Mouse (Mus musculus): Measurements from ENCODE around the gene Acat3. TPM values are rescaled to one million over a fixed set of nuclear protein-coding genes. Genes with fewer than 3 reads are reported as not detected.

Acat3 gene
- polyA plus RNA-seq, 1 experiment = not detected

GRCm38 (mm10) chr17:12921073-12921472 is 19.3 kb downstream of the Acat3 start:
- no peak overlapping the region for H3K27ac ChIP-seq (ENCODE audit: insufficient read depth, low read depth, low read length)
- H3K4me1 ChIP-seq (ENCODE audit: control insufficient read depth, insufficient read depth, low read length) = peaks cover 8% of the 10 kb centered on the region
- H3K4me3 ChIP-seq (ENCODE audit: insufficient read depth, low read length) = no peak overlapping the region
- no peak for TF ChIP-seq CTCF (IDR thresholded peaks at IDR 0.05; ENCODE audit: low read depth, low read length)

GRCm38 (mm10) chr17:12916588-12917380 is 23.6 kb downstream of the Acat3 start:
- Histone ChIP-seq H3K4me3 (ENCODE audit: insufficient read depth, low read length) (peak overlapping the region; percentile 97), H3K27ac (ENCODE audit: insufficient read depth, low read depth, low read length) (peak overlapping the region; percentile 83), H3K4me1 (ENCODE audit: control insufficient read depth, insufficient read depth, low read length) (peaks cover 8% of the 10 kb centered on the region)
- TF ChIP-seq CTCF (IDR thresholded peaks at IDR 0.05; ENCODE audit: low read depth, low read length) (no peak), POLR2A (IDR thresholded peaks at IDR 0.05; ENCODE audit: borderline replicate concordance, low read depth, low read length) (no peak)

GRCm38 (mm10) chr17:12915881-12916583 is 24.4 kb downstream of the Acat3 start, which contains the start of gene Mrpl18:
Gene Mrpl18, minus strand, starts transcription at chr17:12916345.
- peak within 1 kb of the TSS; percentile 97 for H3K4me3 ChIP-seq (ENCODE audit: insufficient read depth, low read length)
- peaks cover 6% of the 10 kb centered on the region for H3K4me1 ChIP-seq (ENCODE audit: control insufficient read depth, insufficient read depth, low read length)
- no peak for TF ChIP-seq CTCF (IDR thresholded peaks at IDR 0.05; ENCODE audit: low read depth, low read length)
- peak; percentile 76; the same call in 1 of the 2 replicates for TF ChIP-seq POLR2A (IDR thresholded peaks at IDR 0.05; ENCODE audit: borderline replicate concordance, low read depth, low read length)
- H3K27ac ChIP-seq (ENCODE audit: insufficient read depth, low read depth, low read length) = peak within 1 kb of the TSS; percentile 83

GRCm38 (mm10) chr17:12915488-12915880 is 24.9 kb downstream of the Acat3 start, which contains the start of gene Tcp1:
Gene Tcp1, plus strand, starts transcription at chr17:12915701.
- Histone ChIP-seq H3K4me1 (ENCODE audit: control insufficient read depth, insufficient read depth, low read length) (peaks cover 6% of the 10 kb centered on the region), H3K4me3 (ENCODE audit: insufficient read depth, low read length) (peak within 1 kb of the TSS; percentile 97), H3K27ac (ENCODE audit: insufficient read depth, low read depth, low read length) (peak within 1 kb of the TSS; percentile 83)
- TF ChIP-seq CTCF (IDR thresholded peaks at IDR 0.05; ENCODE audit: low read depth, low read length) = no peak
- TF ChIP-seq POLR2A (IDR thresholded peaks at IDR 0.05; ENCODE audit: borderline replicate concordance, low read depth, low read length) = no peak

- Histone ChIP-seq H3K4me1 (ENCODE audit: control insufficient read depth, insufficient read depth, low read length) (no peaks in the 10 kb centered on the region), H3K4me3 (ENCODE audit: insufficient read depth, low read length) (no peak overlapping the region), H3K27ac (ENCODE audit: insufficient read depth, low read depth, low read length) (no peak overlapping the region)
- no peak for TF ChIP-seq CTCF (IDR thresholded peaks at IDR 0.05; ENCODE audit: low read depth, low read length)
- TF ChIP-seq POLR2A (IDR thresholded peaks at IDR 0.05; ENCODE audit: borderline replicate concordance, low read depth, low read length) = no peak
These were observed 30.0 kb downstream of the Acat3 start for GRCm38 (mm10) chr17:12910391-12910790.

GRCm38 (mm10) chr17:12909361-12910280 is 30.8 kb downstream of the Acat3 start, which contains the start of gene Pnldc1:
Gene Pnldc1, minus strand, starts transcription at chr17:12910230.
- no peak for TF ChIP-seq POLR2A (IDR thresholded peaks at IDR 0.05; ENCODE audit: borderline replicate concordance, low read depth, low read length)
- TF ChIP-seq CTCF (IDR thresholded peaks at IDR 0.05; ENCODE audit: low read depth, low read length) = no peak
- no peak within 1 kb of the TSS for H3K4me3 ChIP-seq (ENCODE audit: insufficient read depth, low read length)
- no peak within 1 kb of the TSS for H3K27ac ChIP-seq (ENCODE audit: insufficient read depth, low read depth, low read length)
- H3K4me1 ChIP-seq (ENCODE audit: control insufficient read depth, insufficient read depth, low read length) = no peaks in the 10 kb centered on the region

GRCm38 (mm10) chr17:12906436-12906835 is 34.0 kb downstream of the Acat3 start:
- peaks cover 3% of the 10 kb centered on the region for H3K4me1 ChIP-seq (ENCODE audit: control insufficient read depth, insufficient read depth, low read length)
- TF ChIP-seq CTCF (IDR thresholded peaks at IDR 0.05; ENCODE audit: low read depth, low read length) (no peak), POLR2A (IDR thresholded peaks at IDR 0.05; ENCODE audit: borderline replicate concordance, low read depth, low read length) (no peak)
- H3K27ac ChIP-seq (ENCODE audit: insufficient read depth, low read depth, low read length) = no peak overlapping the region
- H3K4me3 ChIP-seq (ENCODE audit: insufficient read depth, low read length) = no peak overlapping the region

GRCm38 (mm10) chr17:12905810-12906209 is 34.6 kb downstream of the Acat3 start:
- Histone ChIP-seq H3K4me3 (ENCODE audit: insufficient read depth, low read length) (no peak overlapping the region), H3K4me1 (ENCODE audit: control insufficient read depth, insufficient read depth, low read length) (peaks cover 3% of the 10 kb centered on the region), H3K27ac (ENCODE audit: insufficient read depth, low read depth, low read length) (no peak overlapping the region)
- TF ChIP-seq CTCF (IDR thresholded peaks at IDR 0.05; ENCODE audit: low read depth, low read length) (no peak), POLR2A (IDR thresholded peaks at IDR 0.05; ENCODE audit: borderline replicate concordance, low read depth, low read length) (no peak)

GRCm38 (mm10) chr17:12904349-12904748 is 36.1 kb downstream of the Acat3 start:
- Histone ChIP-seq H3K4me1 (ENCODE audit: control insufficient read depth, insufficient read depth, low read length) (peaks cover 3% of the 10 kb centered on the region), H3K27ac (ENCODE audit: insufficient read depth, low read depth, low read length) (peak overlapping the region; percentile 46; the same call in 1 of the 2 replicates), H3K4me3 (ENCODE audit: insufficient read depth, low read length) (no peak overlapping the region)
- TF ChIP-seq CTCF (IDR thresholded peaks at IDR 0.05; ENCODE audit: low read depth, low read length) = no peak
- no peak for TF ChIP-seq POLR2A (IDR thresholded peaks at IDR 0.05; ENCODE audit: borderline replicate concordance, low read depth, low read length)

All from bone marrow macrophage, adult 2 months (primary cell).